Mouse (Mus musculus) frontal cortex, adult (tissue): ENCODE results near the gene Gm11011.

Experiments used
- ATAC-seq: cut with Nextera tagmentation; 2 replicates; pipeline ENCODE4 v1.9.2; 2017; ENCODE audit warnings: mild to moderate bottlenecking, moderate library complexity, mixed read lengths; ENCODE audit not compliant: low TSS enrichment

Gm11011 gene

GRCm38 (mm10) chr2:169589697-169590096, 2.2 kb upstream of the Gm11011 start:
- ATAC-seq, result no peak

- ATAC-seq, result no peak
Measured at GRCm38 (mm10) chr2:169586688-169587087, 857 bp downstream of the Gm11011 start.

DNA sequence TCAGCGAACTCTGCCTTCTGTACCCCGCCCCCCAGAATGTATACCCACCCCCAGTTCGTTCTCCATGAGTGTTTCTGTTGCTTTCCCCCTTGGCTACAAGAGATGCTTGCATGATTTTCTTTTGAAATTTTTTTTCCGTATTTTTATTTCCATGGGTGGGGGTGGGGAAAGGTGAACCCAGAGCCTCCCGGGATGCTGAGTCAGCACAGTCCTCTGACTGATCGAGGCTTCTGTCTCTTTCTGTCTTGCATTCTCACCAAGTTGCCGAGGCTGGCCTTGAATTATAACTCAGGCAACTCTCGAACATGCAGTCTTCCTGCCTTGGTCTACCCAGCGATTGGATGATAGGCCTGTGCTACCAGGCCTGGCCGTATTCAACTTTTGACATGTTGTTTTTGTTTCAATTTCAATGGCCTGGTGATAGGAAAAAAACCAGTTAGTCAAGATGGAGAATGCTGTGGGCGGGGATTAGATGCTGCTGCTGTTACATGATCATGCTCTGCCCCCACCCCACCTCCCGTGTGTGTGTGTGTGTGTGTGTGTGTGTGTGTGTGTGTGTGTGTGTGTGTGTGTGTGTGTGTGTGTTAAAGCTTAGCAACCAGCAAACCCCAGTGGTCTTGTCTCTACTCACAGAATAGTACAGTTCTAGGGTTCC, 1.8 kb downstream of the Gm11011 start:
- no peak for ATAC-seq

GRCm38 (mm10) chr2:169584745-169585456, 2.6 kb downstream of the Gm11011 start:
- no peak for ATAC-seq

DNA sequence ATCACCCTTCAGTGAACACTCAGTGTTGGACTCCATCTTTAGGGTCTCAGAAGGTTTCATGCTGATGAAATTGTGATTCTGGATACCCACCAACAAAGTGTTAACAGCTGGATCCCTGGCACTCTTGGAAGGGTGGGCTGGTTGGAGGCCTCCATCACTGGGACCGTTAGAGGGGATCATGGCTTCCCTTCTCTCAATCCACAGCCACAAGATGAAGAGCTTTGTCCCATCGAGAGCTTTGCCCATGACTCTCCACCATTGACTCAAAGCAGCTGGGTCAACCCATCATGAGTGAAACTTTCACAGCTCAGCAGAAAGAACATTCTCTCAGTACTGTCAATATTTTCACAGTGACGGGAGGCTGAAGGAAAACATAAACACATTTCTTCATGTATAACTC, 4.1 kb downstream of the Gm11011 start:
- no peak for ATAC-seq

DNA sequence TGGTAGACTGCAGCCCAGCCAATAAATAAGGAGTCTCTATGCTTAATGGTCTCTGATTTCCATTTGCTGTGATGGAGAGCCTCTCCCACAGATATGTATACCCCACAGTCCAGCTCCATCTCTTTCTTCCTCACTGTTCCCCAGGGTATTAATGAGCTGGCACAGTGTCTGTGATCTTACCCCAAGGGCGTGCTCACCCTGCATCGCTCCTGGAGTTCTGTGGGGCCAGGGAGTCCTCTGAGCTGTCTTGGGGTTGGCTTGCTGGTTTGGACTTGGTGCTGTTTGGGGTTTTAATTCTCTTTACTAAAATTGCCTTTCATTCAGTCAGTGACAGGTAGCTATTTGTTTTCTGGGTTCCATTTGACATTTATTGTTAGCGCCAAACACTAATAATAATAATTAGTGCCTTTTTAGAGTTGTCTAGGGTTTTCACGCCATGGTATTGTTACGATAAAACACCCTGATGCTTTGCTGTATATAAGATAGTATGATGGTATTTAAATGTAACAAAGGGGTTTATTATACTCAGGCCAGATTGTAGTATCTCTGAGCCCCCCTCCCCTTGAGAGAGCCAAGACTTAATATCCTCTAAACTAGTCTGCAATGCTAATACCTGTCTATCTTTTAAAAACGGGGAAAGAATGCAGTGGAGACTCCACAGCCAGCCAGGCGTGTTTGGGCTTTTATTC, 9.9 kb downstream of the Gm11011 start:
- ATAC-seq, result no peak

DNA sequence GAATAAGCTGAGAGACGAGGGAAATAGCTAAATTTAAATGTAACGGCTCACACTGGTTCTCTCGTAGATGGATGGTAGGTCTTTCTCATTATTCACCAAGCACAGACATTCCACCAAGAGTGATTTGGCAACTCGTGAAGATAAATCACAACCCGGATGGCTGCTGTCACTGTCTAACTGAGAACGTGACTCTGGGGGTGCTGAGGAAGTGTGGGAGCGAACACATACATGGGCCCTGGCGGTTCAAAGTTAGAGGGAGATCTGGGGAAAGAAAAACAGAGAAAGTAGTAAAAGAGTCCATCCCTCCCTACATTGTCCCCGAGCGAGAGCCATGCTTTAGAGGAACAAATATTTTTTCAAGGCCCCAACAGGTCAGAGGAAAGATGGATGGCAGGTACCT, 17.5 kb downstream of the Gm11011 start:
- ATAC-seq, result no peak

- no peak for ATAC-seq
Measured at GRCm38 (mm10) chr2:169566159-169566558, 21.4 kb downstream of the Gm11011 start.

DNA sequence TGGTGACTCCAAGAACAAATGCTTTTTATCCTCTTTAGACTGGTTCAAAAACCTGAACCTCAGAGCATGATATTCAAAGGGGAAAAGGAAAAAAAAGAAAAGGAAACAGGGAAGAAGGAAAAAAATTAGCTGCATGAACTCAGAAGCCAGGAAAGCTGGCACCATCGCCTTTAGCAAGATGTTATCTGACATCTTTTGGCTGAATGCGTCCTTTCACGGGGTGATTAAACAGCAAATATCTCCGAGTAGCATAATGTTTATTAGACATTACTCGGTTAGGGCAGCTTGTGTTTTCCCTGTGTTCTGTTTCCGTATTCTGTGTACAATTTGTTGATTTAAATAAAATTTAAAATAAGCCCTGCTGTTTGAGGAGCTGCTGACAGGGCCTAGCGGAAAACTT, 21.8 kb downstream of the Gm11011 start:
- ATAC-seq, result no peak

DNA sequence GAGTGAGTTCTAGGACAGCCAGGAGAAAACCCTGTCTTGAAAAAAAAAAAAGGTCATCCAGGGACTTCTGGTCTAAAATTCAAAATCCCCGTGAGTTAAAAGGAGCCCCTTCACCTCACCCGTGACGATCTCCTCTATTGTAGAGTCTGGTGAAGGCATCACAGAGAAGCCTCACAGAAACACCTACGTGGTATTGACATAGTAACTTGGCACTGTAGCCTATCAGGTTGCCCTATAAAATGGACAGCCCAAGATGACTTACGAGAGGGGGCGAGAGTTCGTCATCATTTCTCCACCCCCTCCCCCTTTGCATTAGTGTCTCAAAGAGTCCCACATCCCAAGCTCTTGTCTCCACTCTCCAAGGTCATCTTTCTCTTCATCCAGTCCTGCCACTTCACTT, 41.9 kb downstream of the Gm11011 start:
- no peak for ATAC-seq

DNA sequence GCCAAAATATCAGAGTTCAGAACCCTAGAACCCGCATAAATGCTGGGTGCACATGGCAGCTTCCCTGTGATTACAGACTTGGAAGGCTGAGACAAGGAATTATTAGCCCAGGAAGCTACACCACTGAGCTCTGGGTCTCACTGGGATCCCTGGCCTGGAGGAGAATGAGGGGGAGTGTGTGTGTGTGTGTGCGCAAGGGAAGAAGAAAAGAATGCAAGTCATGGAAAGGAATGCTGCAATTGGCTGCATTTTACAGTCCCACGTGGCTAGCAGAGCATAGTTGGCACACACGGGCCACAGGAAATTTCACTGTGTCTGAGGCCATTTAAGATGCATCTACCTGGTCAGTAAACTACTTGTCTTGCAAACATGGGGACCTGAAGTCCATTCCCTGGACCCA, 48.6 kb downstream of the Gm11011 start:
- ATAC-seq, result no peak
